Mouse (Mus musculus): ENCODE data around the gene Pdxp. TPM values are rescaled to one million over a fixed set of nuclear protein-coding genes. Genes with fewer than 3 reads are reported as not detected.

Pdxp gene
- polyA plus RNA-seq, 1 experiment from 2014 or later = 35.7 TPM

DNA sequence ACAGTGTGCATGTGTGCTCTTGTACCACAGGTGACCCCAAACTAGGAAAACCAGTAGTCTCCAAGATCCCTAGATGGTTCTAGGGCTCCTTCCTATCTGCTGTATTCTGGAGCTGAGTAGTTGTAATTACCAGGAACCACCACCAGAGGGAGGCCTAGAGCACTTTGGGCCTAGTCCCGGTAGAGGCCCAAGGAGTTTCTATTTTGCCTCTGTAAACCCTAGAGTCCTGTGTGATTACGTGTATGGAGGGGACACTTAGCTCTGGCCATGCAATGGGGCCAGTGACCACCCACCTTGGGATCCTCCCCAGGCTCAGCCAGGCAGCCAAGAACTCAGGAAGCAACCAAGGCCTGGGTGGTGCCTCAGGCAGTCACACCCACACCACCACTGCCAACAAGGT lies 10.5 kb upstream of the Pdxp start:
- H3K4me3 ChIP-seq = no peak overlapping the region
- H3K27ac ChIP-seq = no peak overlapping the region
- no peak for DNase-seq (ENCODE audit: low spot score)
- peaks cover 37% of the 10 kb centered on the region for H3K4me1 ChIP-seq
- no peaks in the 10 kb centered on the region for H3K9me3 ChIP-seq
- no peaks in the 10 kb centered on the region for H3K27me3 ChIP-seq (ENCODE audit: insufficient read depth, poor library complexity, severe bottlenecking)
- 10% methylated on average over 2 of the region's 2 CpGs for WGBS
- H3K36me3 ChIP-seq = peaks cover 67% of the 10 kb centered on the region

DNA sequence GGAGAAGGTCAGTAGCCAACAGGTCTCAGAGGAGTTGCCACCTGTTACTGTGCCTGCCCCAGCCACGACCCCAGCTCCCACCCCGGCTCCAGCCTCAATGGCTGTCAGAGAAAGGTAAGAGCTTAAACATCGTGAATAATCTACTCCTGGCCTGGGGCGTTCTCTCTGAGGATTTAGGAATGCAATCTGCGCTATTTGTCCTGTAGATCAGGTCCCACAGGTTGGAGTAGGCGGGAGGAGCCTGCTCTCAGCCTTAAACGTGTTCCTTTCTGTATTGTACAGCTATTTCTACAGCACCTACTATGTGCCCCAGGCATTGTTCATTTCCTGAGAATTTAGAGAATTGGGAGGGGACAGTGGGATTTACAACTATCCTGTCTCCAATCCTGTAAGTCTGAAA lies 5.3 kb upstream of the Pdxp start:
- H3K9me3 ChIP-seq = no peaks in the 10 kb centered on the region
- no peak overlapping the region for H3K4me3 ChIP-seq
- no peaks in the 10 kb centered on the region for H3K27me3 ChIP-seq (ENCODE audit: insufficient read depth, poor library complexity, severe bottlenecking)
- H3K36me3 ChIP-seq = peaks cover 91% of the 10 kb centered on the region
- H3K4me1 ChIP-seq = peaks cover 7% of the 10 kb centered on the region; the same call in 1 of the 2 replicates
- no peak for DNase-seq (ENCODE audit: low spot score)
- 85% methylated on average over 7 of the region's 7 CpGs for WGBS
- H3K27ac ChIP-seq = no peak overlapping the region

DNA sequence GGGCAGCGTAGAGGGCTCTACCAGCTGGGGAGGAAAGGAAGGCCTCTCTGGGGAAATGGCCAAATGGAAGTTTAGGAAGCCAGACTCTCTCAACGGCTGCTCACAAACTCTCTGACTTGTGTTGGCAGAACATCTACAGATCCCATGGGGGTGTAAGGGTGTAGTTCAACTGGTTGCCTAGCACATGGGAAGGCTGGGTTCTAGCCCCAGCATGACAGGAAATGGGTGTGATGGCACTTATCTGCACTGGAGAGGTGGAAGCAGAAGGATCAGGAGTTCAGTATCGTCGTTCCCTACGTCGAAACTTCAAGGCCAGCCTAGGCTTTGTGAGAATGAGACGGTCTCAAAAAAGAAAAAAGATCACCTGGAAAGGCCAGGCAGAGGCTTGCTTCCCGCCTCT lies 4.7 kb upstream of the Pdxp start:
- 82% methylated on average over 8 of the region's 8 CpGs for WGBS
- Histone ChIP-seq H3K4me1 (peaks cover 9% of the 10 kb centered on the region), H3K36me3 (peaks cover 85% of the 10 kb centered on the region), H3K9me3 (no peaks in the 10 kb centered on the region), H3K27ac (no peak overlapping the region), H3K4me3 (no peak overlapping the region), H3K27me3 (ENCODE audit: insufficient read depth, poor library complexity, severe bottlenecking) (no peaks in the 10 kb centered on the region)
- no peak for DNase-seq (ENCODE audit: low spot score)

DNA sequence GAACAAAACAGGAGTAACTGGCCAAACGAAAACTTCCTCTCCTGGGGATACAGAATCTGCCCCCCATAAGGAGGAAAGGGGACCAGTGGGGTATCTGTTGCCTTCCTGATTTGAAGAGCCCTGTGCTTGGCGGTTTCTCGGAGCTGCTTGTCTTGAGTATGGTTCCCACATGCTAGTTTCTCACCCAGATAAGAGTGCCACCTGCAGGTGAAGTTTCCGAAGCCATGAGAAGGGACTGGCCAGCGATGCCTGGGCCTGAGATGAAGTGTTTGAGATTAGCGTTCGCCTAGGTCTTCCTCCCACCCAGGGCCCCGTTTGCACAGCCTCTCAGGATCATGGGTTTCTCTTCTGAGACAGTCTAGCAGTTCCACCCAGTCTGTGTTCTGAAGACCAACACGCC lies 1.7 kb upstream of the Pdxp start:
- H3K4me3 ChIP-seq = no peak overlapping the region
- H3K36me3 ChIP-seq = peaks cover 55% of the 10 kb centered on the region
- H3K27ac ChIP-seq = no peak overlapping the region
- peaks cover 37% of the 10 kb centered on the region for H3K4me1 ChIP-seq
- no peak for DNase-seq (ENCODE audit: low spot score)
- WGBS = 36% methylated on average over 9 of the region's 9 CpGs
- H3K9me3 ChIP-seq = no peaks in the 10 kb centered on the region
- no peaks in the 10 kb centered on the region for H3K27me3 ChIP-seq (ENCODE audit: insufficient read depth, poor library complexity, severe bottlenecking)

DNA sequence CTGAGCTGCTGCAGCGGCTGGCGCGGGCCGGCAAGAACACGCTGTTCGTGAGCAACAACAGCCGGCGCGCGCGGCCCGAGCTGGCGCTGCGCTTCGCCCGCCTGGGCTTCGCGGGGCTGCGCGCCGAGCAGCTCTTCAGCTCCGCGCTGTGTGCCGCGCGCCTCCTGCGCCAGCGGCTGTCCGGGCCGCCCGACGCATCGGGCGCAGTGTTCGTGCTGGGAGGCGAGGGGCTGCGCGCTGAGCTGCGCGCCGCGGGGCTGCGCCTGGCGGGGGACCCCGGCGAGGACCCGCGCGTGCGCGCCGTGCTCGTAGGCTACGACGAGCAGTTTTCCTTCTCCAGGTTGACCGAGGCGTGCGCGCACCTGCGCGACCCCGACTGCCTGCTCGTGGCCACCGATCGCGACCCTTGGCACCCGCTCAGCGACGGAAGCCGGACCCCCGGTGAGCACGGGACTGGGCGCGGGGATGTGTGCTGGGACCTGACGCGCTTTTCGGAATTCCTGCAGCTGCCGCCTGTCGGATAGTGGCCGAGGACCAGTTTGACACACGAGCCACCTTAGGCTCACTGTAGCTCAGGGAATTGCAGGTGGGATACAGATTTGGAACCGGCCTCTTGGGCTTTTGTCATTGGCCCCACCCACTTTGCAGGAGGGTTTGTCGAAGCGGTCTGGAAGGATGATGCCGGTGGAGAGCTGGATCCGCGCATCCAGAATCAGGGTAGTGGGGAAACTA lies 538 bp downstream of the Pdxp start:
- DNase-seq (ENCODE audit: low spot score) = no peak
- Histone ChIP-seq H3K27me3 (ENCODE audit: insufficient read depth, poor library complexity, severe bottlenecking) (no peaks in the 10 kb centered on the region), H3K9me3 (no peaks in the 10 kb centered on the region), H3K4me1 (peaks cover 40% of the 10 kb centered on the region), H3K4me3 (peak overlapping the region; percentile 86), H3K36me3 (peaks cover 49% of the 10 kb centered on the region), H3K27ac (peak overlapping the region; percentile 93)
- under 1% methylated on average over 87 of the region's 87 CpGs for WGBS

DNA sequence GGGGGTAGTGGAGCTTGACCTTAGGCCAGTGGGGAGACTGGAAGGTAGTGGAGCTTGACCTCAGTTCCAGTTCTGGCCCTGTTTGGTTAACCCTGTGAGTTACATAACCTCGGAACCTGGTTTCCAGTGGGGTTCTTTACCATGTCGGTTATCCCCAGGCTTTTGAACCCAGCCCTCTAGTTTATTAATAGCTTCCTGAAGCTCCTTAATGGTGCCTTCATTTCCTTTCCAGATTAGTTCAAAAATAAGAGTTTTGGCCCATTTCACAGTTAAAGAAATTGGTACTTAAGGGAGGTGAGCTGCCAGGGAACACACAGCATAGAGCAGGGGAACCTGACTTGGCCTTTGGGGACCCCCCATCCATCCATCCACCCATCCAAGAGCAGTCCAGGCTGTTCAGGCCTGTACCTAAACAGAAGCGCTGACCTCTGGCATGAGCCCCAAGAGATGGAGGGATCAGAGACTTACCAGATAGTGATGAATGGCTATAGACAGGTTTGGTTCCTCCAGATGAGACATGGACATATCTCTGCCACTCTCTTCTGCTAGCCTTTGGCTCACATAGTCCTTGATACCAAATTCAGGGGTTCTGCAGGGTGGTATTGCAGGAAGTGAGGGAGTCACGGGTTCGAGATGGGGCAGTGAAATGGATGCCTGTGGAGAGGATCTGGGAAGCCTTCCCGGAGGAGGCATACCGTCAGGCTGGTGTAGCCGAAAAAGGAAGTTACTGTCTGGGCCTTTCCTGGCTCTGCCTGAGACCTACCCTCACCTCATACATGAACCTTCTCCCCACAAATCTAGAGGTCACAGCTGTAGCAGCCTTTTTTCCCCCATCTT lies 1.3 kb downstream of the Pdxp start:
- Histone ChIP-seq H3K27ac (peak overlapping the region; percentile 93), H3K9me3 (no peaks in the 10 kb centered on the region), H3K4me3 (peak overlapping the region; percentile 86), H3K27me3 (ENCODE audit: insufficient read depth, poor library complexity, severe bottlenecking) (no peaks in the 10 kb centered on the region), H3K4me1 (peaks cover 40% of the 10 kb centered on the region), H3K36me3 (peaks cover 45% of the 10 kb centered on the region)
- 52% methylated on average over 8 of the region's 8 CpGs for whole genome bisulfite sequencing
- DNase-seq (ENCODE audit: low spot score) = no peak

DNA sequence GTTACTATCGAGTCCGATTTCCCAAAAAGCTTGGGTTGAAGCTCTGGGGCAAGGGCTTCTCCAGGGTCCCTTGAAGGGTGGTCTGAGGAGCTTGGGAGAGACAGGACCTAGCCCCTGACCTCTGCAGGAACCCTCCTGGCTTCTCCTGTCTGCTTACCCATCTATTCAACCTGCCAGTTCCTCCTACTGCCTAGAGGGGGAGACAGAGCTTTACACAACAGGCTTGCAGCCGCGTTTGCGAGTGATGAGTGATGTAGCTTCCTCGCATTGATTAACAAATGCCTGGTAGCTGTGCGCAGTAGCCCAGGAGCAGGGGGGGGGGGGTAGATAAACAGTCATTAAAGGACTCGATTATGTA lies 1.9 kb downstream of the Pdxp start:
- Histone ChIP-seq H3K27me3 (ENCODE audit: insufficient read depth, poor library complexity, severe bottlenecking) (no peaks in the 10 kb centered on the region), H3K27ac (no peak overlapping the region), H3K36me3 (peaks cover 39% of the 10 kb centered on the region), H3K9me3 (no peaks in the 10 kb centered on the region), H3K4me1 (peaks cover 41% of the 10 kb centered on the region), H3K4me3 (peak overlapping the region; percentile 86)
- DNase-seq (ENCODE audit: low spot score) = peak; percentile 89
- WGBS = 9% methylated on average over 8 of the region's 8 CpGs

DNA sequence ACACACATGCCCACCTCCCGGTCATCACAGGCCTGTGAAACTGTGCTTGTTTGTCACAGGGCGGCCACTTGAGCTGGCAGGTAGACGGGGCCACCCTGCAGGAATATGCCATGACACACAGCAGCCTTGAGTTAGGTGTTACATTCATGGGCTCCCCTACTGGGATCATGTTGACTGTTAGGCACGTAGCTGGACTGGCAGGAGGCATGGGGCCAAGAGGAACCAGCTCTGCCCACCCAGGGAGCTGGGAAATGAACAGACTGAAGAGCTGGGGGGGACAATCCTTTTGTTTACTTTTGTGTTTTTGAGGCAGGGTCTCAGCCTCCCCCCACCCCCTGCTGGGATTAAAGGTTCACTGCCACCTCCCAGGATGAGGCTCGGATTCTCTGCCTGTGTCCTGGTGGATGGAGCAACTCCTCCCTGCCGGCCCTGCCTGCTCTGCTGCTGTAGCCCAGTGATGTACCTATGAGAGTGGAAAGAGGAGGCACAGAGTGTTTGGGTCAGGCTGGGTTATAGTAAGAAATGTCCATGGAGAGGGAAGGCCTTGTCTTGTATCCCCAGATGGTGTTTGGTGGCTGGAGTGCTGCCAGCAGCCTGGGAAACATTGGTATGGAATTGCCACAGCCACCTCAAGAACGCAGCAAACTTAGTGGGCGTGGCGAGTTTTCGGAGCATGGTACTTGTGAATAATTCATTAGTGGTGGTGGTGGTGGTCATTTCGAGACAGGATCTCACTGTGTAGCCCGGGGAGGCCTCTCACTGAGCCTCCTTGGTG lies 2.5 kb downstream of the Pdxp start:
- WGBS = 71% methylated on average over 12 of the region's 12 CpGs
- peaks cover 41% of the 10 kb centered on the region for H3K4me1 ChIP-seq
- peak overlapping the region; percentile 86 for H3K4me3 ChIP-seq
- no peaks in the 10 kb centered on the region for H3K27me3 ChIP-seq (ENCODE audit: insufficient read depth, poor library complexity, severe bottlenecking)
- no peak for DNase-seq (ENCODE audit: low spot score)
- peaks cover 33% of the 10 kb centered on the region for H3K36me3 ChIP-seq
- 0 out of 2 replicates have a peak overlapping the region, but pooled peaks have one; percentile 43 for H3K27ac ChIP-seq
- H3K9me3 ChIP-seq = no peaks in the 10 kb centered on the region

DNA sequence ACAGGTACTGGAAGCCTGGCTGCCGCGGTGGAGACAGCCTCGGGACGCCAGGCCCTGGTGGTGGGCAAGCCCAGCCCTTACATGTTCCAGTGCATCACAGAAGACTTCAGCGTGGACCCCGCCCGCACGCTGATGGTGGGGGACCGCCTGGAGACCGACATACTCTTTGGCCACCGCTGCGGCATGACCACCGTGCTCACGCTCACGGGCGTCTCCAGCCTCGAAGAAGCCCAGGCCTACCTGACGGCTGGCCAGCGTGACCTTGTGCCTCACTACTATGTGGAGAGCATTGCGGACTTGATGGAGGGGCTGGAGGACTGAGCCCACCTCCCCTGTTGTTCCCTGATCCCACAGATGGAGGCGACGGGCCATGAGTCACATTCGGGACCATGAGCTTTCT lies 4.4 kb downstream of the Pdxp start:
- H3K4me1 ChIP-seq = peaks cover 41% of the 10 kb centered on the region
- H3K27ac ChIP-seq = no peak overlapping the region
- H3K27me3 ChIP-seq (ENCODE audit: insufficient read depth, poor library complexity, severe bottlenecking) = no peaks in the 10 kb centered on the region
- no peak overlapping the region for H3K4me3 ChIP-seq
- DNase-seq (ENCODE audit: low spot score) = no peak
- peaks cover 20% of the 10 kb centered on the region for H3K36me3 ChIP-seq
- 92% methylated on average over 23 of the region's 23 CpGs for WGBS
- H3K9me3 ChIP-seq = no peaks in the 10 kb centered on the region

DNA sequence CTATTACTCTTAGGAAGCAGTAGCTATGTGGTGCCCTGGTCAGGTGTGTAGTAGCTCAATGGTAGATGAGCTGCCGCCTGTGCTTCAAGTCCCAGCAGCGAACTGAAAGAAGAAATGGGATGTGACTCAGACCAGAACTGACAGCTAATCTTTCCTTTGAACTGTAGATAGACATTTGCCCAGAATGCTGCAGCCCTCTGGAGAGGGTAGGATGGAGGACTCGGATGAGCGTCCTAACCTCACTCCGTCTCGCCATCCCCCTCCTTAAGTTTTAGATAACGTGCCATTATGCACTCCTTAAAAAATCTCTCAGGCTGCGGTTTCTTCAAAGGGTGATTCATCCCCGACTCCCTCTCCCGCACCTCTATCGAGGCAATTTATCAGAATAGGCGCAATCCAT lies 6.2 kb downstream of the Pdxp start:
- no peak for DNase-seq (ENCODE audit: low spot score)
- no peaks in the 10 kb centered on the region for H3K9me3 ChIP-seq
- 62% methylated on average over 12 of the region's 12 CpGs for WGBS
- no peak overlapping the region for H3K27ac ChIP-seq
- peaks cover 20% of the 10 kb centered on the region for H3K36me3 ChIP-seq
- H3K4me1 ChIP-seq = peaks cover 39% of the 10 kb centered on the region
- no peaks in the 10 kb centered on the region for H3K27me3 ChIP-seq (ENCODE audit: insufficient read depth, poor library complexity, severe bottlenecking)
- no peak overlapping the region for H3K4me3 ChIP-seq

DNA sequence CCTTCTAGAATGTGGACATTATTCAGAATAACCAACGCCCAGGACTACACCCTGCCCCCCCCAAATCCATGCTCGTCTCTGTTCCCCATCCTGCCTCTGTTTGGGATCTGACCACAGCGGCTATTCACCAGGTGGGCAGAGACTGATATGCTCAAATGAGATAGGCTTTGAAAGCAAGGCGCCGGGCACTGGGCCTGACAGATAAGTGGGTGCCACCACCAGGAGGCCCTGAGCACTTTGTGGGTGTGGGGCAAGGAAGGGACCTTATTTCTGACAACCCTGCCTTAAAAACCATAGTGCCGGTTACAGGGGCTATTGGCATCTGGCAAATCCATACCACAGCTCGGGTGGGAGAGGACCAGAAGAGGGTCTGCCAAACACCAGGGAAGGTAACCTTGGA lies 9.0 kb downstream of the Pdxp start:
- H3K9me3 ChIP-seq = no peaks in the 10 kb centered on the region
- H3K4me3 ChIP-seq = no peak overlapping the region
- WGBS = 73% methylated on average over 7 of the region's 7 CpGs
- H3K36me3 ChIP-seq = peaks cover 15% of the 10 kb centered on the region
- DNase-seq (ENCODE audit: low spot score) = peak; percentile 87
- peaks cover 47% of the 10 kb centered on the region for H3K4me1 ChIP-seq
- no peaks in the 10 kb centered on the region for H3K27me3 ChIP-seq (ENCODE audit: insufficient read depth, poor library complexity, severe bottlenecking)
- H3K27ac ChIP-seq = peak overlapping the region; percentile 12; the same call in 1 of the 2 replicates

DNA sequence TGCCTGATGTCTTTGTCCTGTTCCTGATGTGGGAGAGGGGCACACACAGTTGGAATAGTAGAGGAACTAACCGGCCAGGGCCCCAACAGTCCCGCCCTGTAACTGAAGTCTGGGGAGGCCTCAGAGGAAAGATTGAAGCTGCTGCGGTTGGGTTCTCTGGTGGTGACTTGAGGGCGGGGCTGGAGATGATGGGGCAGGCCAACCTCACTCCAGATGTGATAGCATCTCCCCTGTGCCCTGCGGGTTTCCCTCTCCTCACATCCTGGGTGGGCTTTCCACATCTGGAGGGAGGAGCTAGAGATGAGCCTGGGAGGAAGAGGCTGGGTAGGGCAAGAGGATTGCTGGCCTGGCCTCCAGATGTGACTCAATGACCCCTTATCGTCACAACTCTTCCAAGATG lies 9.9 kb downstream of the Pdxp start:
- WGBS = 47% methylated on average over 6 of the region's 6 CpGs
- no peak for DNase-seq (ENCODE audit: low spot score)
- Histone ChIP-seq H3K4me1 (peaks cover 51% of the 10 kb centered on the region), H3K4me3 (no peak overlapping the region), H3K36me3 (peaks cover 9% of the 10 kb centered on the region; the same call in 1 of the 2 replicates), H3K27me3 (ENCODE audit: insufficient read depth, poor library complexity, severe bottlenecking) (no peaks in the 10 kb centered on the region), H3K27ac (peak overlapping the region; percentile 49; the same call in 1 of the 2 replicates), H3K9me3 (no peaks in the 10 kb centered on the region)

DNA sequence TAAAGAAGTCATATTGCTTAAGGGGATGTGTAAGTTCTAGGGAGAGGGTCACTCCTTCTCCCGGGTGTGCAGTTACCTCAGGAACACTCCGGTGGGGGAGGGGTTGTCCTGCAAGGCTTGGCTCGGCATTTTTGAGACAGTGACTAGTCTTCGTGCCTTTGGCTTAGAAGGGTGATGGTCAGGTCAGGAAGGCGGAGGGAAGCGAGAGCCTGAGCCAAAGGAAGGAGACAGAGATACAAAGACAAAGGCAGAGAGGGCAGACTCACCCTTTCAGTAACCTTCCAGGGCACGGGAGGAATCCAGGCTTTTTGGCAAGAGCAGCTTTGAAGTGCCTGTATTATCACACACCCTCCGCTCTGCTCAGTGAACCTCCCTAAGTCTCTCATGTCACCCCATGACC lies 11.4 kb downstream of the Pdxp start:
- peaks cover 51% of the 10 kb centered on the region for H3K4me1 ChIP-seq
- WGBS = 35% methylated on average over 8 of the region's 8 CpGs

More for the DNA sequence above, 11.4 kb downstream of the Pdxp start:
- peak overlapping the region; percentile 92 for H3K27ac ChIP-seq
- peaks cover 10% of the 10 kb centered on the region for H3K36me3 ChIP-seq
- H3K27me3 ChIP-seq (ENCODE audit: insufficient read depth, poor library complexity, severe bottlenecking) = no peaks in the 10 kb centered on the region
- DNase-seq (ENCODE audit: low spot score) = no peak
- H3K4me3 ChIP-seq = no peak overlapping the region; the same call in 1 of the 2 replicates
- no peaks in the 10 kb centered on the region for H3K9me3 ChIP-seq
